Mouse (Mus musculus) forebrain, embryonic 15.5 days (tissue): Measurements from ENCODE around the gene Ing1. TPM values are rescaled to one million over a fixed set of nuclear protein-coding genes. Genes with fewer than 3 reads are reported as not detected.
"Not testable (repeated sequence)": the region's sequence is repeated elsewhere in the genome, so short reads cannot be mapped to it uniquely, and the experiment has no call there.

Experiments
- ATAC-seq: fragments of 200-750 bp; cut with Nextera tagmentation; replicated peaks from 2 replicates; pipeline ENCODE4 v1.8.0; 2017; ENCODE audit warnings: mild to moderate bottlenecking, moderate TSS enrichment, moderate library complexity
- H3K27ac ChIP-seq: fragments of 300-500 bp; sonication (generic); replicated peaks from 2 replicates; pipeline ENCODE4 v1.5.1; 2015; ENCODE audit warnings: mild to moderate bottlenecking, inconsistent platforms
- H3K27me3 ChIP-seq: fragments of 300-500 bp; sonication (generic); 2 replicates; pipeline ENCODE4 v1.6.1; 2015; ENCODE audit warnings: inconsistent platforms
- H3K36me3 ChIP-seq: fragments of 300-500 bp; sonication (generic); 2 replicates; pipeline ENCODE4 v1.6.1; 2015; ENCODE audit warnings: mild to moderate bottlenecking, inconsistent platforms
- H3K4me1 ChIP-seq: fragments of 300-500 bp; sonication (generic); 2 replicates; pipeline ENCODE4 v1.6.1; 2015; ENCODE audit warnings: inconsistent platforms
- H3K4me2 ChIP-seq: fragments of 300-500 bp; sonication (generic); replicated peaks from 2 replicates; pipeline ENCODE4 v1.6.1; 2015; ENCODE audit warnings: mild to moderate bottlenecking, inconsistent platforms
- H3K4me3 ChIP-seq: fragments of 300-500 bp; sonication (generic); 2 replicates; pipeline ENCODE4 v1.5.1; 2015; ENCODE audit warnings: mild to moderate bottlenecking, inconsistent platforms
- H3K9ac ChIP-seq: fragments of 300-500 bp; sonication (generic); replicated peaks from 2 replicates; pipeline ENCODE4 v1.6.1; 2015; ENCODE audit warnings: mild to moderate bottlenecking, inconsistent platforms
- H3K9me3 ChIP-seq: fragments of 300-500 bp; sonication (generic); 2 replicates; pipeline ENCODE4 v1.6.1; 2016; ENCODE audit warnings: inconsistent platforms
- WGBS: fragments of 180-500 bp; shearing (Covaris S2); methylation state at CpG from one replicate; pipeline ENCODE4 v1.1.7; 2015; ENCODE audit warnings: mixed read lengths; 5-methylcytosine and 5-hydroxymethylcytosine counted together
- polyA plus RNA-seq: library from polyadenylated mRNA; unstranded; fragments of >200 nt; fragmentation: Nextera tagmentation; extraction: Ambion mirVana; gene quantifications from 2 replicates; pipeline ENCODE4 v1.2.1, GENCODE M21; 2015

The Ing1 gene
- polyA plus RNA-seq, 1 experiment from 2014 or later, result 55.5 TPM

GRCm38 (mm10) chr8:11530155-11530770 is 25.1 kb upstream of the Ing1 start:
- Histone ChIP-seq H3K9ac (no peak overlapping the region), H3K9me3 (no peaks in the 10 kb centered on the region), H3K27me3 (no peaks in the 10 kb centered on the region), H3K36me3 (peaks cover 16% of the 10 kb centered on the region; the same call in 1 of the 2 replicates), H3K4me3 (no peak overlapping the region), H3K4me1 (peaks cover 5% of the 10 kb centered on the region), H3K27ac (no peak overlapping the region), H3K4me2 (no peak overlapping the region)
- ATAC-seq, result no peak
- 80% methylated on average over 18 of the region's 18 CpGs for WGBS

- 79% methylated on average over 4 of the region's 4 CpGs for WGBS
- Histone ChIP-seq H3K9me3 (no peaks in the 10 kb centered on the region), H3K9ac (no peak overlapping the region), H3K27ac (no peak overlapping the region), H3K36me3 (peaks cover 14% of the 10 kb centered on the region; the same call in 1 of the 2 replicates), H3K4me1 (peaks cover 5% of the 10 kb centered on the region), H3K27me3 (no peaks in the 10 kb centered on the region), H3K4me3 (no peak overlapping the region), H3K4me2 (no peak overlapping the region)
- ATAC-seq, result no peak
Observed at GRCm38 (mm10) chr8:11530849-11531248, 24.5 kb upstream of the Ing1 start.

- no peak overlapping the region for H3K27ac ChIP-seq
- H3K4me1 ChIP-seq, result peaks cover 5% of the 10 kb centered on the region
- H3K36me3 ChIP-seq, result 0 out of 2 replicates have a peak, but pooled peaks cover 10% of the 10 kb centered on the region
- no peak overlapping the region for H3K4me2 ChIP-seq
- ATAC-seq, result 0 out of 2 replicates have a peak, but pooled peaks have one; percentile 43
- 11% methylated on average over 9 of the region's 9 CpGs for WGBS
- H3K9ac ChIP-seq, result no peak overlapping the region
- no peak overlapping the region for H3K4me3 ChIP-seq
- H3K9me3 ChIP-seq, result no peaks in the 10 kb centered on the region
- no peaks in the 10 kb centered on the region for H3K27me3 ChIP-seq
Observed at GRCm38 (mm10) chr8:11534494-11534893, 20.9 kb upstream of the Ing1 start.

GRCm38 (mm10) chr8:11539049-11539448 is 16.3 kb upstream of the Ing1 start:
- Histone ChIP-seq H3K27ac (no peak overlapping the region), H3K4me2 (no peak overlapping the region), H3K9me3 (no peaks in the 10 kb centered on the region), H3K4me3 (no peak overlapping the region), H3K27me3 (no peaks in the 10 kb centered on the region), H3K36me3 (peaks cover 17% of the 10 kb centered on the region), H3K4me1 (peaks cover 5% of the 10 kb centered on the region), H3K9ac (no peak overlapping the region)
- WGBS, result 90% methylated on average over 4 of the region's 4 CpGs
- ATAC-seq, result no peak

GRCm38 (mm10) chr8:11540182-11540581 is 15.2 kb upstream of the Ing1 start:
- no peak overlapping the region for H3K4me3 ChIP-seq
- no peak overlapping the region for H3K9ac ChIP-seq
- H3K27me3 ChIP-seq, result no peaks in the 10 kb centered on the region
- ATAC-seq, result no peak
- H3K27ac ChIP-seq, result no peak overlapping the region
- H3K4me2 ChIP-seq, result no peak overlapping the region
- 94% methylated on average over 8 of the region's 8 CpGs for WGBS
- H3K4me1 ChIP-seq, result no peaks in the 10 kb centered on the region
- no peaks in the 10 kb centered on the region for H3K9me3 ChIP-seq
- peaks cover 17% of the 10 kb centered on the region for H3K36me3 ChIP-seq

GRCm38 (mm10) chr8:11542031-11542430 is 13.3 kb upstream of the Ing1 start:
- no peak for ATAC-seq
- WGBS, result 94% methylated on average over 12 of the region's 12 CpGs
- no peaks in the 10 kb centered on the region for H3K27me3 ChIP-seq
- no peak overlapping the region for H3K27ac ChIP-seq
- H3K4me3 ChIP-seq, result no peak overlapping the region
- H3K4me2 ChIP-seq, result no peak overlapping the region
- no peaks in the 10 kb centered on the region for H3K4me1 ChIP-seq
- H3K9ac ChIP-seq, result no peak overlapping the region
- no peaks in the 10 kb centered on the region for H3K9me3 ChIP-seq
- H3K36me3 ChIP-seq, result peaks cover 18% of the 10 kb centered on the region

GRCm38 (mm10) chr8:11542866-11543265 is 12.5 kb upstream of the Ing1 start:
- Histone ChIP-seq H3K4me1 (no peaks in the 10 kb centered on the region), H3K4me3 (no peak overlapping the region), H3K4me2 (no peak overlapping the region), H3K27ac (no peak overlapping the region), H3K9ac (no peak overlapping the region), H3K27me3 (no peaks in the 10 kb centered on the region), H3K36me3 (peaks cover 17% of the 10 kb centered on the region), H3K9me3 (no peaks in the 10 kb centered on the region)
- 87% methylated on average over 4 of the region's 4 CpGs for WGBS
- ATAC-seq, result no peak

GRCm38 (mm10) chr8:11544386-11544785 is 11.0 kb upstream of the Ing1 start:
- Histone ChIP-seq H3K9me3 (no peaks in the 10 kb centered on the region), H3K4me1 (0 out of 2 replicates have a peak, but pooled peaks cover under 1% of the 10 kb centered on the region), H3K9ac (no peak overlapping the region), H3K36me3 (peaks cover 17% of the 10 kb centered on the region), H3K4me3 (no peak overlapping the region), H3K27ac (no peak overlapping the region), H3K27me3 (no peaks in the 10 kb centered on the region), H3K4me2 (no peak overlapping the region)
- ATAC-seq, result no peak
- 40% methylated on average over 3 of the region's 3 CpGs for WGBS

GRCm38 (mm10) chr8:11547063-11547462 is 8.3 kb upstream of the Ing1 start:
- Histone ChIP-seq H3K27ac (no peak overlapping the region), H3K9me3 (no peaks in the 10 kb centered on the region), H3K4me2 (no peak overlapping the region), H3K4me1 (peaks cover 13% of the 10 kb centered on the region), H3K27me3 (no peaks in the 10 kb centered on the region), H3K4me3 (no peak overlapping the region), H3K36me3 (0 out of 2 replicates have a peak, but pooled peaks cover 2% of the 10 kb centered on the region), H3K9ac (no peak overlapping the region)
- ATAC-seq, result no peak
- WGBS, result 62% methylated on average over 6 of the region's 6 CpGs

- peak overlapping the region; percentile 88 for H3K4me3 ChIP-seq
- peak overlapping the region; percentile 91 for H3K9ac ChIP-seq
- H3K9me3 ChIP-seq, result no peaks in the 10 kb centered on the region
- peak overlapping the region; percentile 86 for H3K4me2 ChIP-seq
- H3K27ac ChIP-seq, result peak overlapping the region; percentile 94
- H3K27me3 ChIP-seq, result no peaks in the 10 kb centered on the region
- no peak for ATAC-seq
- WGBS, result 25% methylated on average over 7 of the region's 7 CpGs
- peaks cover 24% of the 10 kb centered on the region for H3K4me1 ChIP-seq
- H3K36me3 ChIP-seq, result 0 out of 2 replicates have a peak, but pooled peaks cover 2% of the 10 kb centered on the region
Observed at GRCm38 (mm10) chr8:11549706-11550105, 5.7 kb upstream of the Ing1 start.

GRCm38 (mm10) chr8:11550281-11550948 is 5.0 kb upstream of the Ing1 start, which contains the start of gene Cars2:
Cars2 (minus strand) TSS chr8:11550783.
- no peaks in the 10 kb centered on the region for H3K27me3 ChIP-seq
- peak within 1 kb of the TSS; percentile 88 for H3K4me3 ChIP-seq
- H3K9ac ChIP-seq, result peak within 1 kb of the TSS; percentile 91
- H3K4me2 ChIP-seq, result peak within 1 kb of the TSS; percentile 86
- no peaks in the 10 kb centered on the region for H3K9me3 ChIP-seq
- 0 out of 2 replicates have a peak, but pooled peaks cover 2% of the 10 kb centered on the region for H3K36me3 ChIP-seq
- peak; percentile 71 for ATAC-seq
- under 1% methylated on average over 53 of the region's 53 CpGs for WGBS
- peaks cover 24% of the 10 kb centered on the region for H3K4me1 ChIP-seq
- peak within 1 kb of the TSS; percentile 94 for H3K27ac ChIP-seq

- not testable (repeated sequence) for H3K9ac ChIP-seq, H3K27me3 ChIP-seq, H3K4me2 ChIP-seq, H3K36me3 ChIP-seq, H3K27ac ChIP-seq, H3K9me3 ChIP-seq, ATAC-seq, H3K4me3 ChIP-seq
- 86% methylated on average over 4 of the region's 4 CpGs for WGBS
- H3K4me1 ChIP-seq, result peaks cover 24% of the 10 kb centered on the region
Observed at GRCm38 (mm10) chr8:11551497-11551896, 3.9 kb upstream of the Ing1 start.
